Mouse (Mus musculus) neural tube, embryonic 15.5 days (tissue): Measurements from ENCODE around the gene Spon1. TPM values are rescaled to one million over a fixed set of nuclear protein-coding genes. Genes with fewer than 3 reads are reported as not detected.

Source experiments
- ATAC-seq: fragments of 200-750 bp; cut with Nextera tagmentation; 2 replicates; pipeline ENCODE4 v1.8.0; 2017; ENCODE audit warnings: mild to moderate bottlenecking, moderate TSS enrichment, moderate library complexity; ENCODE audit not compliant: low FRiP score
- H3K27ac ChIP-seq: fragments of 300-500 bp; sonication (generic); replicated peaks from 2 replicates; pipeline ENCODE4 v1.5.1; 2015; ENCODE audit warnings: mild to moderate bottlenecking, inconsistent platforms
- H3K27me3 ChIP-seq: fragments of 300-500 bp; sonication (generic); replicated peaks from 2 replicates; pipeline ENCODE4 v1.6.1; 2015; ENCODE audit warnings: inconsistent platforms
- H3K36me3 ChIP-seq: fragments of 300-500 bp; sonication (generic); 2 replicates; pipeline ENCODE4 v1.6.1; 2015; ENCODE audit warnings: inconsistent platforms
- H3K4me1 ChIP-seq: fragments of 300-500 bp; sonication (generic); 2 replicates; pipeline ENCODE4 v1.6.1; 2015; ENCODE audit warnings: inconsistent platforms
- H3K4me2 ChIP-seq: fragments of 300-500 bp; sonication (generic); 2 replicates; pipeline ENCODE4 v1.6.1; 2015; ENCODE audit warnings: inconsistent platforms, mild to moderate bottlenecking, moderate library complexity
- H3K4me3 ChIP-seq: fragments of 300-500 bp; sonication (generic); replicated peaks from 2 replicates; pipeline ENCODE4 v1.5.1; 2015; ENCODE audit warnings: mild to moderate bottlenecking, inconsistent platforms
- H3K9ac ChIP-seq: fragments of 300-500 bp; sonication (generic); replicated peaks from 2 replicates; pipeline ENCODE4 v1.6.1; 2015; ENCODE audit warnings: mild to moderate bottlenecking, inconsistent platforms
- H3K9me3 ChIP-seq: fragments of 300-500 bp; sonication (generic); replicated peaks from 2 replicates; pipeline ENCODE4 v1.6.1; 2016; ENCODE audit warnings: inconsistent platforms
- WGBS: fragments of 180-500 bp; shearing (Covaris S2); methylation state at CpG from one replicate; pipeline ENCODE4 v1.1.7; 2015; ENCODE audit warnings: mixed read lengths; 5-methylcytosine and 5-hydroxymethylcytosine counted together
- polyA plus RNA-seq: library from polyadenylated mRNA; unstranded; fragments of >200 nt; fragmentation: Nextera tagmentation; extraction: Ambion mirVana; gene quantifications from 2 replicates; pipeline ENCODE4 v1.2.1, GENCODE M21; 2015

The Spon1 gene
- 68.8 and 75.3 TPM in 2 replicates for polyA plus RNA-seq

- Histone ChIP-seq H3K4me3 (peak within 1 kb of the TSS; percentile 62), H3K27me3 (peaks cover 31% of the 10 kb centered on the region), H3K27ac (peak within 1 kb of the TSS; percentile 74), H3K9ac (peak within 1 kb of the TSS; percentile 69), H3K4me1 (peaks cover 33% of the 10 kb centered on the region), H3K4me2 (peak within 1 kb of the TSS; percentile 99), H3K9me3 (no peaks in the 10 kb centered on the region), H3K36me3 (0 out of 2 replicates have a peak, but pooled peaks cover 2% of the 10 kb centered on the region)
- WGBS, result under 1% methylated on average over 56 of the region's 56 CpGs
- peak; percentile 88 for ATAC-seq
Measured at GRCm38 (mm10) chr7:113765667-113766497, at the start of gene Spon1. Spon1 (plus strand) TSS chr7:113765998.

- ATAC-seq, result no peak
- H3K9me3 ChIP-seq, result no peaks in the 10 kb centered on the region
- no peak overlapping the region for H3K4me2 ChIP-seq
- no peak overlapping the region for H3K27ac ChIP-seq
- no peaks in the 10 kb centered on the region for H3K36me3 ChIP-seq
- no peak overlapping the region for H3K4me3 ChIP-seq
- 80% methylated on average over 2 of the region's 2 CpGs for WGBS
- no peak overlapping the region for H3K9ac ChIP-seq
- no peaks in the 10 kb centered on the region for H3K27me3 ChIP-seq
- no peaks in the 10 kb centered on the region for H3K4me1 ChIP-seq
Measured at GRCm38 (mm10) chr7:113721994-113722393, 43.8 kb upstream of the Spon1 start.

GRCm38 (mm10) chr7:113723905-113724304 lies 41.9 kb upstream of the Spon1 start:
- ATAC-seq, result no peak
- no peaks in the 10 kb centered on the region for H3K36me3 ChIP-seq
- H3K4me2 ChIP-seq, result no peak overlapping the region
- no peaks in the 10 kb centered on the region for H3K27me3 ChIP-seq
- H3K27ac ChIP-seq, result no peak overlapping the region
- no peaks in the 10 kb centered on the region for H3K9me3 ChIP-seq
- no peak overlapping the region for H3K4me3 ChIP-seq
- 76% methylated on average over 3 of the region's 3 CpGs for WGBS
- no peak overlapping the region for H3K9ac ChIP-seq
- H3K4me1 ChIP-seq, result no peaks in the 10 kb centered on the region

GRCm38 (mm10) chr7:113727999-113728713 lies 37.6 kb upstream of the Spon1 start:
- Histone ChIP-seq H3K9ac (no peak overlapping the region), H3K27me3 (no peaks in the 10 kb centered on the region), H3K4me2 (no peak overlapping the region), H3K27ac (no peak overlapping the region), H3K4me1 (peaks cover 5% of the 10 kb centered on the region; the same call in 1 of the 2 replicates), H3K4me3 (no peak overlapping the region), H3K9me3 (no peaks in the 10 kb centered on the region), H3K36me3 (no peaks in the 10 kb centered on the region)
- 77% methylated on average over 8 of the region's 8 CpGs for WGBS
- no peak for ATAC-seq

- Histone ChIP-seq H3K27ac (no peak overlapping the region), H3K4me1 (peaks cover 7% of the 10 kb centered on the region; the same call in 1 of the 2 replicates), H3K9me3 (no peaks in the 10 kb centered on the region), H3K27me3 (no peaks in the 10 kb centered on the region), H3K4me3 (no peak overlapping the region), H3K9ac (no peak overlapping the region), H3K36me3 (no peaks in the 10 kb centered on the region), H3K4me2 (no peak overlapping the region)
- WGBS, result 18% methylated on average over 2 of the region's 2 CpGs
- no peak for ATAC-seq
Measured at GRCm38 (mm10) chr7:113728926-113729325, 36.9 kb upstream of the Spon1 start.

- Histone ChIP-seq H3K4me1 (peaks cover 7% of the 10 kb centered on the region; the same call in 1 of the 2 replicates), H3K9ac (no peak overlapping the region), H3K27ac (no peak overlapping the region), H3K27me3 (no peaks in the 10 kb centered on the region), H3K4me2 (no peak overlapping the region), H3K9me3 (no peaks in the 10 kb centered on the region), H3K4me3 (no peak overlapping the region), H3K36me3 (no peaks in the 10 kb centered on the region)
- 83% methylated on average over 8 of the region's 8 CpGs for WGBS
- no peak for ATAC-seq
Measured at GRCm38 (mm10) chr7:113730406-113731247, 35.2 kb upstream of the Spon1 start.

- no peak overlapping the region for H3K27ac ChIP-seq
- H3K9ac ChIP-seq, result no peak overlapping the region
- H3K27me3 ChIP-seq, result no peaks in the 10 kb centered on the region
- H3K4me2 ChIP-seq, result no peak overlapping the region
- WGBS, result 84% methylated on average over 9 of the region's 9 CpGs
- no peak overlapping the region for H3K4me3 ChIP-seq
- H3K36me3 ChIP-seq, result no peaks in the 10 kb centered on the region
- H3K9me3 ChIP-seq, result no peaks in the 10 kb centered on the region
- no peak for ATAC-seq
- peaks cover 5% of the 10 kb centered on the region; the same call in 1 of the 2 replicates for H3K4me1 ChIP-seq
Measured at GRCm38 (mm10) chr7:113737790-113738362, 27.9 kb upstream of the Spon1 start.

- H3K4me3 ChIP-seq, result no peak overlapping the region
- H3K27ac ChIP-seq, result no peak overlapping the region
- no peak for ATAC-seq
- no peak overlapping the region for H3K4me2 ChIP-seq
- WGBS, result 82% methylated on average over 7 of the region's 7 CpGs
- no peaks in the 10 kb centered on the region for H3K27me3 ChIP-seq
- no peaks in the 10 kb centered on the region for H3K36me3 ChIP-seq
- H3K9me3 ChIP-seq, result no peaks in the 10 kb centered on the region
- H3K9ac ChIP-seq, result no peak overlapping the region
- H3K4me1 ChIP-seq, result no peaks in the 10 kb centered on the region
Measured at GRCm38 (mm10) chr7:113739181-113739580, 26.6 kb upstream of the Spon1 start.

GRCm38 (mm10) chr7:113742644-113743043 lies 23.2 kb upstream of the Spon1 start:
- H3K36me3 ChIP-seq, result no peaks in the 10 kb centered on the region
- WGBS, result 96% methylated on average over 4 of the region's 4 CpGs
- no peak overlapping the region for H3K27ac ChIP-seq
- H3K9ac ChIP-seq, result no peak overlapping the region
- no peak for ATAC-seq
- no peak overlapping the region for H3K4me3 ChIP-seq
- H3K4me1 ChIP-seq, result no peaks in the 10 kb centered on the region
- no peaks in the 10 kb centered on the region for H3K9me3 ChIP-seq
- H3K4me2 ChIP-seq, result no peak overlapping the region
- no peaks in the 10 kb centered on the region for H3K27me3 ChIP-seq

GRCm38 (mm10) chr7:113743982-113744381 lies 21.8 kb upstream of the Spon1 start:
- ATAC-seq, result no peak
- Histone ChIP-seq H3K27me3 (no peaks in the 10 kb centered on the region), H3K27ac (no peak overlapping the region), H3K4me3 (no peak overlapping the region), H3K9me3 (no peaks in the 10 kb centered on the region), H3K36me3 (no peaks in the 10 kb centered on the region), H3K9ac (no peak overlapping the region), H3K4me2 (no peak overlapping the region), H3K4me1 (no peaks in the 10 kb centered on the region)
- WGBS, result 10% methylated on average over 5 of the region's 5 CpGs

- WGBS, result 93% methylated on average over 2 of the region's 2 CpGs
- no peak for ATAC-seq
Measured at GRCm38 (mm10) chr7:113756616-113757015, 9.2 kb upstream of the Spon1 start.

More at GRCm38 (mm10) chr7:113756616-113757015, 9.2 kb upstream of the Spon1 start:
- H3K36me3 ChIP-seq, result no peaks in the 10 kb centered on the region
- H3K27ac ChIP-seq, result no peak overlapping the region
- no peaks in the 10 kb centered on the region for H3K9me3 ChIP-seq
- no peaks in the 10 kb centered on the region for H3K27me3 ChIP-seq
- H3K9ac ChIP-seq, result no peak overlapping the region
- no peaks in the 10 kb centered on the region for H3K4me1 ChIP-seq
- no peak overlapping the region for H3K4me2 ChIP-seq
- H3K4me3 ChIP-seq, result no peak overlapping the region
